In genomic region chr17:84213464-84213863, GRCm38 (mm10) we compare ENCODE assay signal across 33 mouse cellular contexts.
"Had no signal": no experiment of that assay in that cellular context is flagged by ENCODE, and none has a peak within 500 bp of the region (broad histone marks: within the 10 kb centered on the region; RNA-seq: fewer than 3 reads in every experiment).

No protein-coding gene starts in this region.

- H3K27ac ChIP-seq: limb, embryonic 10.5 days; limb, embryonic 12.5 days; limb, embryonic 13.5 days; limb, embryonic 15.5 days; liver, embryonic 12.5 days; liver, embryonic 13.5 days; liver, embryonic 14.5 days; liver, embryonic 15.5 days; lung, embryonic 15.5 days; macrophage; midbrain, embryonic 10.5 days; midbrain, embryonic 12.5 days; midbrain, embryonic 13.5 days; midbrain, embryonic 15.5 days; neural tube, embryonic 12.5 days; neural tube, embryonic 13.5 days had no signal

- H3K9me3 ChIP-seq: limb, embryonic 10.5 days; limb, embryonic 12.5 days; limb, embryonic 13.5 days; limb, embryonic 15.5 days; liver, embryonic 12.5 days; liver, embryonic 13.5 days; liver, embryonic 15.5 days; lung, embryonic 15.5 days; megakaryocyte, embryonic 14.5 days; midbrain, embryonic 10.5 days; midbrain, embryonic 12.5 days; midbrain, embryonic 13.5 days; midbrain, embryonic 15.5 days; neural tube, embryonic 12.5 days; neural tube, embryonic 13.5 days had no signal

- H3K4me1 ChIP-seq: limb, embryonic 12.5 days; limb, embryonic 13.5 days; limb, embryonic 15.5 days; lung, embryonic 15.5 days; megakaryocyte, embryonic 14.5 days; midbrain, embryonic 10.5 days; midbrain, embryonic 12.5 days; midbrain, embryonic 13.5 days; midbrain, embryonic 15.5 days; neural tube, embryonic 12.5 days; neural tube, embryonic 13.5 days had no signal

- H3K9ac ChIP-seq: limb, embryonic 12.5 days; limb, embryonic 13.5 days; limb, embryonic 15.5 days; liver, embryonic 12.5 days; liver, embryonic 13.5 days; liver, embryonic 14.5 days; liver, embryonic 15.5 days; liver, postnatal 0 days; lung, embryonic 14.5 days; lung, embryonic 15.5 days; midbrain, embryonic 12.5 days; midbrain, embryonic 13.5 days; midbrain, embryonic 15.5 days; neural tube, embryonic 12.5 days; neural tube, embryonic 13.5 days had no signal

- H3K36me3 ChIP-seq: liver, embryonic 15.5 days; midbrain, embryonic 15.5 days had no signal

- ATAC-seq: liver, embryonic 12.5 days; liver, postnatal 0 days; lung, postnatal 0 days; midbrain, embryonic 13.5 days; midbrain, embryonic 15.5 days; midbrain, embryonic 16.5 days had no signal

- DNase-seq: left cerebral cortex, postnatal 4 days; liver; liver, embryonic 13.5 days; liver, postnatal 0 days; lung, adult 18-20 months; lung, adult 2 months; lung, embryonic 14.5 days; lung, postnatal 10 days; lung, postnatal 14 days; lung, postnatal 36 days; lung, postnatal 4 days; midbrain, embryonic 14.5 days had no signal

- H3K4me3 ChIP-seq: limb, embryonic 10.5 days; limb, embryonic 12.5 days; limb, embryonic 13.5 days; limb, embryonic 15.5 days; liver, embryonic 12.5 days; liver, embryonic 13.5 days; liver, embryonic 15.5 days; lung, embryonic 15.5 days; megakaryocyte, embryonic 14.5 days; midbrain, embryonic 10.5 days; midbrain, embryonic 12.5 days; midbrain, embryonic 13.5 days; midbrain, embryonic 15.5 days; myocyte; neural tube, embryonic 12.5 days; neural tube, embryonic 13.5 days had no signal

- H3K4me2 ChIP-seq: limb, embryonic 12.5 days; limb, embryonic 13.5 days; limb, embryonic 15.5 days; liver, embryonic 11.5 days; liver, embryonic 12.5 days; liver, embryonic 13.5 days; liver, embryonic 15.5 days; lung, embryonic 14.5 days; lung, embryonic 15.5 days; midbrain, embryonic 11.5 days; midbrain, embryonic 12.5 days; midbrain, embryonic 13.5 days; midbrain, embryonic 15.5 days; neural tube, embryonic 12.5 days; neural tube, embryonic 13.5 days had no signal

- H3K27me3 ChIP-seq: limb, embryonic 12.5 days; limb, embryonic 13.5 days; limb, embryonic 15.5 days; liver, embryonic 12.5 days; liver, embryonic 13.5 days; liver, embryonic 15.5 days; lung, embryonic 15.5 days; megakaryocyte, embryonic 14.5 days; midbrain, embryonic 12.5 days; midbrain, embryonic 13.5 days; midbrain, embryonic 15.5 days; neural tube, embryonic 12.5 days; neural tube, embryonic 13.5 days had no signal
